Mouse (Mus musculus) gastrocnemius, adult 8-10 months (tissue): ENCODE measurements around the gene Klhl5. TPM values are rescaled to one million over a fixed set of nuclear protein-coding genes. Genes with fewer than 3 reads are reported as not detected.

Experiments used
- DNase-seq, 2 experiments: peaks; one replicate each; pipeline ENCODE4 v3.0.0; 2022; ENCODE audit warnings: low spot score in 2 of 2
- total RNA-seq, 4 experiments: library from RNA; stranded (reverse); gene quantifications; 2 replicates each; pipeline ENCODE4 v1.2.4; 2022

Gene Klhl5
- 1 to 10 TPM; 4.5 to 6.0 (median 5.6) TPM for total RNA-seq

- peak; percentile 73 to 75 for DNase-seq
Observed at GRCm38 (mm10) chr5:65106876-65107772, at the start of gene Klhl5. TSS of gene Klhl5 (plus strand) at chr5:65107539.

DNA sequence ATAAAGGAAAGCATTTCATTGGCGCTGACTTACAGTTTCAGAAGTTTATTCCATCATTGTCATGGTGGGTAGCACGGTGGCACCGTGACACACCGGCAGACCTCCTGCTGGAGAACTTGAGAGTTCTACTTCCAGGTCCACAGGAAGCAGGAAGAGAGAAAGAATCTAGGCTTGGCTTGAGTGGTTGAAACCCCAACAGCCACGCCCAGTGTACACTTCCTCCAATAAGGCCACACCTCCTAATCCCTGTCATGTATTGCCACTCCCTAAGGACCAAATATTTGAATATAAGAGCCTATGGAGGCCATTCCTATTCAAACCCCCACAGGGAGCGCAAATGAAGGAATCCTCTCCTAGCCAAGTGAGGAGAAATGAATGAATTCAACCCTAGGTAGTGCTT is 49.7 kb upstream of the Klhl5 start:
- no peak for DNase-seq

- DNase-seq, result no peak
Observed at GRCm38 (mm10) chr5:65059806-65060205, 47.5 kb upstream of the Klhl5 start.

- no peak for DNase-seq
Observed at GRCm38 (mm10) chr5:65062236-65062635, 45.1 kb upstream of the Klhl5 start.

DNA sequence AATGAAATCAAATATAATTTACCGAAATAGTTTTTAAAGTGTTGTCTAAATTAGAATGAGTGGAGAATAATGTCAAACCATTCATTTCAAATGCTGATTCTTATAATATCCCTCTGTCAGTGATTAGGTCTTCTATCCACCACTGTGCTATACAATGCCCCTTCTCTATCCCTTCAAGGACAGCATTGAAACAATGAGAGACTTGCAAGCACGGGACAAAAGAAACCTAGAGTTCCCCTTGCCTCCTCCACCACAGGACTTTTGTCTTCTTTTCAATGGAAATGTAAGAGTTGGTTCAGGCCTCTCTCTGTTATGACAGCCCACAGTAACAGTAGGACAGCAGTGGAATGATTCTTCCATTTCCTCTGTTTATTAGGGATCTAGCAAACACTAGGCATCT is 44.1 kb upstream of the Klhl5 start:
- no peak for DNase-seq

DNA sequence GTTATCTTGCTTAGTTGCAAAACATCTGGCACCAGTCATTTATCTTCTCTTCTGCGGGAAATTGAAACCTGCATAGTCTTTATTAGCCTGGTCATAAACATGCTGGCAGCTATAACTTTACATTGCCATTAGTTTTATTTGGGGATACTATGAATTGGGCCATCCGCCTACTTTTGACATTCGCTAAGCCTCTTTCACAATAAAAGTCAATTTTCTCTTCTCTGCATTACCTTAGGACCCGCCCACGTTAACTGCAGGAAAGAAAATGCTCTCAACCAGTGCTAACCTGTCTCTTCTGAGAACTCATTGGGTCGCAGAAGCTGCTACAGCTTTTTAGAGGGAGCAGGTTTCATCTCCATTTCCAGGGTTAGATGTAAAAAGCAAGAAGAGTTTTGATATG is 39.2 kb upstream of the Klhl5 start:
- DNase-seq, result no peak

DNA sequence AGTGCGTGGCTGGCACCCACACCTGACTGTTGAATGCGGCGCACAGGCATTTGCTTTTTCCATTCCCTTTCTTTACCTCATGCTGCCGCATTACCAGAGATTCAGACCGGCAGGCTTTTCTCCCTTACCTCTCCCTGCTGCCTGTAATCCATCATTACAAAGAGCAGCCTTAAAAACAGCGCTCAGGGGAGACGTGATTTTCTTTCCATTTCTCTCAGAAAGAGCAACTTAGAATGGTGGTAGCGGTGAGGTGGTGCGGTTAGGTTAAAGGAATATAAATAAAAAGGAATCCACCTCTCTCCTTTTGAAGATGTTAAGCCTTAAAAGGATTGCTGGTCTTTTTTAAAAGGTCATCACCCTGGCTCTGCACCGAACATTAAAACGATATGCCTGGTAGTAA is 37.5 kb upstream of the Klhl5 start:
- DNase-seq, result no peak

GRCm38 (mm10) chr5:65071689-65072118 is 35.6 kb upstream of the Klhl5 start:
- DNase-seq, result no peak

GRCm38 (mm10) chr5:65073247-65073646 is 34.1 kb upstream of the Klhl5 start:
- no peak for DNase-seq

- peak in 1 of 2 experiments; percentile 12 for DNase-seq
Observed at GRCm38 (mm10) chr5:65074693-65075092, 32.6 kb upstream of the Klhl5 start.

DNA sequence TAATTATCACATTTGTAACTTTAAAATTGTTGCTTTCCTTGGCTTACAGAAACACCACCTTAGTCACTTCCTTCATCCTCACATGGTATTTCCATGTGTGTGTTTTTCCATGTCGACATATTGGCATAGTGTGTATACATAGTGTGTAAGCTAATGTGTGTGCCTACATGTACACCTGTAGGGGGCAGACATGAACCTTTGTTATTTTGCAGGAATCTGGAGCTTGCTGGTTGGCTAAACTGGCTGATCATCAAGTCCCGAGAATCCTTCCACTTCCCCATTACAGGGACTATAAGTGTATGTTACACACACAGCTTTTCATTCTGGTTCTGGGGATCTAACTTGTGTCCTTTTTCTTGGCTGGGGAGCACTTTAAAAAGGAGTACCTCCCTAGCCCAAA is 31.3 kb upstream of the Klhl5 start:
- DNase-seq, result no peak

- DNase-seq, result no peak
Observed at GRCm38 (mm10) chr5:65076748-65077147, 30.6 kb upstream of the Klhl5 start.

DNA sequence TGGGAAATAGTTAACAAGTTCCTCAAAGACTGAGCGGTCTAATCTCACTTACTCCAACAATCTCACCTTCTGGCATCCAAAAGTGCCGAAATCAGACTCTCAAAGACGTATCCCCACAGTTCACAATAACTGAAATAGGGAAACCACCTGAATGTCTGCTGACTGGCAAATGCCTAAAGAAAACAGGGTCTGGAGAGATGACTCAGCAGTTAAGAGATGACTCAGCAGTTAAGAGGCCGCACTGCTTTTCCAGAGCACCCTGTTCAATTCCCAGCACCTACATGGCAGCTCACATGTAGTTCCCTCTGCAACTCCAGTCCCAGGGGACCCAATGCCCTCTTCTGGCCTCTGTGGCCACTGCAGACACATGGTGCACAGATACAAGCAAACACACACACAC is 29.3 kb upstream of the Klhl5 start:
- DNase-seq, result no peak

DNA sequence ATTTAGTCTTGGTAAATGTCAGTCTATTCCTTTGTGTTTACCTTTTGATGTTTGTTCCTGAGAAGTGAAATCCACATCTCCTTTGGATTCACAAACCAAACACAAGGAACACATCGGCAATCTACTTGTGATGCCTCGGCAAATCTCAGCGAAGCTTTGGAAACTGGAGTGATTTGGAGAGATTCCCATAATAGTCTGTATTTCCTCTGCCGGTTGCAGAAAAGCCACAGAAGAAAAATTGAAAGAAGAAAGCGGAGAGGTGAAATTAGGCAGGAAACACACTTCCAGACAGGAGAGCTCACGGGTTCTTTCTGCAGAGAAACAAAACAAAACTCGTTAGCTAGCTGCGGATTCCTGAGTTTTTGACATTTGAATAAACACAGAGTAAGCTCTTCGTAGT is 27.5 kb upstream of the Klhl5 start:
- DNase-seq, result no peak

DNA sequence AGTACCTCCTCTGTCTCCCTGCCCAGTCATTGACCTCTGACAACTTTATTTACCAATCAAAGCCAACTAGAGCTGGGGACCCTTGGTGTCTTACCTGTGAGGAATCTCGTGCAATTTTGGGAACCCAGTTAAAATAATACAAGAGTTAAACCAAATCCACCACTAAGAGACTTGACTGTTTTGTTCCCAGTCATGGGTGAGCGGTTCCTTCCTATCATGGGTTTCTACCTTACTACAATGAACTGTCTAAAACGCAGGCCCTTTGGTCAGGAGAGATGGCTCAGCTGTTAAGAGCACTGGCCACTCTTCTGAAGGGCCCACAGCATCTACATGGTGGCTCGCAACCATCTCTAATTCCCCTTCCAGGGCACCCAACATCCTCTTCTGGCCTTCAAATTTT is 25.5 kb upstream of the Klhl5 start:
- no peak for DNase-seq

DNA sequence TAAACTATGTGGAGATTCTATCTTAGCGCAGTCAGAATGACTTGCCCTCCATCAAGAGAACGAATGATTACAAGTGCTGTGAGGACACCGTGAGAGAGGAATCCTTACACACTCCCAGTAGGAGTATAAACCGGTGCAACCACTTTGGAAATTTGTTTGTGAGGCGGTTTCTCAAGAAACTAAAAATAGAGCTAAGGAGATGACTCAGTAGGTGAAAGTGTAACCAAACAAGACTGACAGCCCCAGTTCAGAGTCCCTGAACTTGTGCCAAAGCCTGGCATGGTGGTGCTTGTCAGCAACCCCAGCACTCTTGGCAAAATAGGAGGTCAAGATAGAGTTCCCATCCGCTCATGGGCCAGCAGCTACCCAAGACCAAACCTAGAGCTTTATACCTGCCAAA is 20.8 kb upstream of the Klhl5 start:
- peak; percentile 63 to 87 for DNase-seq

- no peak for DNase-seq
Observed at GRCm38 (mm10) chr5:65089707-65090106, 17.6 kb upstream of the Klhl5 start.

GRCm38 (mm10) chr5:65091184-65091858 is 16.0 kb upstream of the Klhl5 start:
- DNase-seq, result no peak

- no peak for DNase-seq
Observed at GRCm38 (mm10) chr5:65091921-65092320, 15.4 kb upstream of the Klhl5 start, which contains the start of gene Tmem156. TSS of gene Tmem156 (minus strand) at chr5:65092132.

DNA sequence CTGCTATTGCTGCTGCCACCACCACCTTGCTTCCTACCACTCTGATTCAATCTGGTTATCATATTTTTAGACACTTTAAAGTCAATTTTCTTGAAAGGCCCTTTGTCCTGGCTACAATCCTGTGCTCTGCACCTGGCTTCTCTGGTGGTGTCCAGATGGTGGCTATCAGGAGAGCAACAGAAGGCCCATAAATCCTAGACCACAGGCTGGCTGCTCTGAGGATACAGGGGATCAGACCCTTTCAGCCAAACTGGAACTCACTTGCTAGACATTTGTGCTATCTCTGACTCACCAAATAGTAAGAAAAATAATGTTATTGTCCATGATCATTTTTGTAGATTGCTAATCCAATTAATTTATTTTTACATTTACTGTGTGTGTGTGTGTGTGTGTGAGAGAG is 13.6 kb upstream of the Klhl5 start:
- DNase-seq, result no peak

- no peak for DNase-seq
Observed at GRCm38 (mm10) chr5:65094902-65095545, 12.3 kb upstream of the Klhl5 start.

DNA sequence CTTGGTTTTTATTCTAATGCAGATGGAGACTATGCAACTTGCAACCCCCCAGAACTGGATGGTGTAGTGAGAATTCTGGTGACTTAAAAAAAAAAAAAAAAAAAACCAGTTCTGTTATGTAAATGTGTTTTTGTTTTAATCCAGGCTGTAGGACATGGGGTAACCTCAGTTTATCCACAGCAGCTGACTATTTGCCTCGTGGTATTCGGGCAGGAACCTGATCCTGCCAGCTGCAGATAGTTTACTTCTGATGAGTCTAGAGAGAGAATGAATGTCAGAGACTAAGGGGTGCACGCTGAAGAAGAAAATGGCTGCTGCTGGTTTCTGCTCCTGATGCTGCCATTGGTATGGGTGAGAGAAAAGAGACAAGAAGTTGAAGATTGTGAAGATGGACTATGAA is 11.3 kb upstream of the Klhl5 start:
- no peak for DNase-seq
